Mouse (Mus musculus): ENCODE measurements around the gene Stmn1.

DNA sequence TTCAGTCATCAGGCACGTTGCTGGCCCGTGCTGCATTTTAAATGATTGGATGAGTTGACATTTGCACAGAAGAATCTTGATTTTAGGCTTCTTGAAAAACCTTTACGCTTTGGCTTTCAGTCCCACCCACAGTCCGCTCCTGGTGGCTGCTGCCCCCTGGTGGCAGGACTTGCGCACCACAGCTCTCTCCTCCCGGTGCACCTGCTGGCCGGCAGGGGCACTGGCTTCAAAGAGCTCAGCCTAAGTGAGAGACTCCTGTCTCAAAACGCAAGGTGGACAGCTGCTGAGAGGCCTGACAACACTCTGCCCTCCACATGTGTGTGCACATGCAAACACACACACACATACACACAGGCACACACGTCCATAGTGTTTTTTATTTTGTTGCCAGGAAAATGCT is 9.9 kb downstream of the Stmn1 start:
- TF ChIP-seq CTCF (IDR thresholded peaks at IDR 0.05; ENCODE audit: control insufficient read depth, insufficient read depth, insufficient replicate concordance, low read depth, low read length) (peak; percentile 99), POLR2A (IDR thresholded peaks at IDR 0.05; ENCODE audit: control insufficient read depth, low read depth, low read length) (no peak)
